Mouse (Mus musculus): ENCODE results near the gene Pdzd2.

Gene Pdzd2

DNA sequence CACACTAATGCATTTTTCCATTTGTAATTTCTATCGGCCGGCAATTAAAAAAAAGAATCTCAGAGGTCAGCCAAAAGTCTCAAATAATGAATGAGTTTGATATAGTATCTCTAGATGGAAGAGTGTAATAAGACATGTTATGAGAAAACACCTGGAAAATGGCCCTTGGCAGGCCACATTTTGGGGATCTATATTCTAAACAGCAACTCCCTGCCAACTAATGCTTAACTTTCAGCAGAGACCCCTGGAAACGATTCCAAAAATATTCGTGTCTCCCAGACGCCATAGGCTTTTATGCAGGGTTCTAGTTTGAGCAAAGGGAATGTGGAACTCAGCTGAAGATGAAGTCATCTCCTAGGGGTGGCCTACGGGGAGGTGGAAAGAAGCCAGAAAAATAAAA, 197.4 kb downstream of the Pdzd2 start:
- DNase-seq (ENCODE audit: low read depth, low spot score), result no peak

DNA sequence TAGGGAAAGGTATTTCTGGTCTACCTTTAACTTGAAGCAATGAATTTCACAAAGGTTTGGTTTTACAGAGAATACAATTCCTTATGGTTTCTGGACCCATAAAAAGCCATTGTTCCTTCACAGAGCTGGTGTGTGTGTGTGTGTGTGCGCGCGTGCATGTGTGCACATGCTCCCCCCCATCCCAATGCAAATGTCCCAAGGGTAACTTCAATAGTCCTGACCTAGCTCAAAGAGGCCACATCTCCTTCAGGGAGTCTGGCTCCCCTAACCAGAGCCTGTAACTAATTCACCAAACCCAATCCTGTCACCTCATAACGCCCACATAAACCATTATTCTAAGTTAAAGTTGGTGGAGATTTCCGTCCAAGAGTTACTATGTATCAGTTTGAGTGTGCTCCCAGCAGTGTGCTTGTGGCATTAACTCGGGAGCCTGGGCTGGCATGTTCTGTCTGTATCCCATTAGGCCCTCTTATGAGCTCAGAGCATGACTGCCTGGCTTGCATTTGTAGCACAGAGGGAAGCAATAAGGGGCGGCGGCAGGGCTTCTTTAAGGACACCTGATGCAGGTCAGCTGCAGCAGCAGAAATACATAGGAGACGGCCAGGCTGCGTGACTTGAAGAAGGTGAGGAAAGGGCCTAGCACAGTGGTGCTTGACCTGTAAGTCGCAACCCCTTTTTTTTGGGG, 200.0 kb downstream of the Pdzd2 start:
- DNase-seq (ENCODE audit: low read depth, low spot score), result no peak

DNA sequence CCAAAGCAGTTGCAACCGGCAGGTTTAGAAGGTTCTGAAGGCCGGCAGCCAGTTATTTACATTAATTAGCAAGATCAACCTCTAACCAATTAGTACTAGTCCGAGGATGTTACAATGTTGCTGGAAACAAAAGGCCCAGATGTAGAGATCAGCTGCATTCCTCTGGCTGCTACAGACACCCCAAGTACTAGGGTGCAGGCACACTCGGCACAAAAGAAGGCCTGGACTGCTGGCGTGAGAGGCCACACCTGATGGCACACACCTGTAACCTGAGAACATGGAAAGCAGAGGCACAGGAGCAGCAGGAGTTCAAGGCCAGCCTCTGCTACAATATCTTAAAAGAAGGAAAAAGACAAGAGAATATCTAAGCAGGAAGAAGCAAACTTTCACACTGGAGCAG, 206.5 kb downstream of the Pdzd2 start:
- DNase-seq (ENCODE audit: low read depth, low spot score), result no peak

DNA sequence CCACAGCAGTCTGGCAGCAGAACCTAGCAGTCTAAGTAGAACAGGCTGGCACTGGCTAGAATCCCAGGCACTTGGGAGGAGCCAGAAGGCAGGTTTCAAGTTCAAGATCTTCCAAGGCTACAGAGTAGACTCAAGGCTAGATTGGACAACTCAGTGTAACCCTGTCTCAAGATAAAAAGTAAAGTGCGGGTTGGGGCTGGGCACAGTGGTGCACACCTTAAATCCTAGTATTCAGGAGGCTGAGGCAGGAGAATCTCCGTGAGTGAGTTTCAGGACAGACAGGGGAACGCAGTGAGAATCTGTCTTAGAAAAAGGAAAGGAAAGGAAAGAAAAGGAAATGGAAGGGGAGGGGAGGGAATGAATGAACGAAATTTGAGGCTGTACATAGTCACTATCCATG, 207.2 kb downstream of the Pdzd2 start:
- DNase-seq (ENCODE audit: low read depth, low spot score), result no peak

DNA sequence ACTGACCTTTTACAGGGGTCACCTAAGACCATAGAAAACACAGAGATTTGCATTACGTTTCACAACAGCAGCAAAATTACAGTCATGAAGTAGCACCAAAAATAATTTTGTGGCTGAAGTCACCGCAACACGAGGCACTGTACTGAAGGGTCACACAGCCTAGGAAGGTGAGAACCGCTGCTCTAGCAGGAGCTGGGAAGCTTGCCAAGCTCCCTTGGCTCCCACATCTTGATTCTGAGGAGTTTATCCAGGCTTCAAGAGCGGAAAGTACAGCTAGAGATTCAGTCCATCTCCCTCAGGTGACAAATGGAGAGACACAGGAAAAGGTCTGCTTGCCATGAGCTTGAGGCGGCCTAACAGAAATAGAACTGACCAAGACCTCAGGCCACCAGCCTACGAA, 216.9 kb downstream of the Pdzd2 start:
- peak; percentile 38 for DNase-seq (ENCODE audit: low read depth, low spot score)

DNA sequence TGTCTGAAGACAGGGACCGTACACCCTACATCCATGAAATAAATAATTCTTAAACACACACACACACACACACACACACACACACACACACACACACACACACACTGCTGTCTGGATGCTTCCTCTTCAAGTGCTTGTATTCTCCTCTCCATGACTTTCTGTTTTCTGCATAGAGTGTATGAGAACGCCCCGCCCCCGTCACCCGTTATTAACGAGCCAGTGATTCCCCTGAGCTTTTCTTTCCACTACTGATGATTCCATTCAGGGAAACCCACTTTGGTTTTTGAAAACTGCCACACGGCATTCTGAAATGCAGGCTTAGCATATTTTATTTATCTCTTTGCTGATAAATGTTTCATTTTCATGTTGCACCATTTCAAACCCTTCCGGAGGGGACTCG, 219.4 kb downstream of the Pdzd2 start:
- DNase-seq (ENCODE audit: low read depth, low spot score), result no peak

DNA sequence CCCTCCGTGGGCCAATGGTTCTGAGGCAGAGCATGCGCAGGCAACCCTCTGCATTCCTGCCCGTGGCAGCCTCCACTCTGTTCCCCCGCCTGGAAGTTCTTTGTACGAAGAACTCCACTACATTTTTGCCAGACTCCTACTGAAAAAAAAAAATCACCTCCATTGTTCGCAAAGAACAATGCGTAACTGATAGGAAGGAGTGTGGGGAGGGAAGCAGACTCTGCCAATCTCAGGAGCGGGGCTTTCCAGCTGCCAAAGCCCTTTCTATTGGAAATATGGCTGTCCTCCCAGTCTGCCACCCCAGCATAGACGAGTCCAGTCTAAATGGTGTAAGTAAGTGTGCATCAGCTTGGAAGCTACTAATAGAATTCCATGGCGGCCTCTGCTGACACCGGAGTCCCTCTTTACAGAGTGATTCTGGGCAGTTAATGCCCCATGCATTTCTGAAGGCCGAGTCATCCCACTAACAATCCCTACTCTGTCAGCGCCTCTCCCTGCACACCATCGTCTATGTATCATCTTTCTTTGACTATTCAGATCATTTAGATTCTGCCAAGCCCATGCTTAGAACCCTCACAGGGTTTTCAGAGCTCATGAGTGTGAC, 221.3 kb downstream of the Pdzd2 start:
- DNase-seq (ENCODE audit: low read depth, low spot score), result peak; percentile 76

DNA sequence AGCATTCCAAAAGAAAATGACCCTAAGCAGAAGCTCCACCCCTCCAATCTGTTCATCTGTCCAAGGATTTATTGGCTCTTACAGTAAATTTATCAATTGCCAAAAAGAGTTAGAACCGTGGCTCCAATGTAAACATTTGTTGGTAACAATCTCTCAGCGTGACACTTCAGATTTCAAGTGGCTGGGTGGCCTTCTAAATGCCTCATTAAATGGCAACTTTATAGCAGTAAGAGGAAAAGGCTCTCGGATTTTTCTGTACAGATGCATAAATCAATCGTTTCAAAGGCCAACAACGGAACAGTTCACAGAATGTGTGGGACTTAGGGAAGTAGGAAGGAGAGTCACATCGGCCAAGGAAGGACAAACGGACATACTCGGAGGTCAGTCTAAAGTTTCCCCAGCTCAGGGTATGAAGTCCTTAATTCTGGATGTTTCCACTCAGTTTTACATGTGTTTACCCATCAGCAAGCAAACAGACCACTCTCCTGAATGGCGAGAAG, 222.4 kb downstream of the Pdzd2 start:
- DNase-seq (ENCODE audit: low read depth, low spot score), result no peak

DNA sequence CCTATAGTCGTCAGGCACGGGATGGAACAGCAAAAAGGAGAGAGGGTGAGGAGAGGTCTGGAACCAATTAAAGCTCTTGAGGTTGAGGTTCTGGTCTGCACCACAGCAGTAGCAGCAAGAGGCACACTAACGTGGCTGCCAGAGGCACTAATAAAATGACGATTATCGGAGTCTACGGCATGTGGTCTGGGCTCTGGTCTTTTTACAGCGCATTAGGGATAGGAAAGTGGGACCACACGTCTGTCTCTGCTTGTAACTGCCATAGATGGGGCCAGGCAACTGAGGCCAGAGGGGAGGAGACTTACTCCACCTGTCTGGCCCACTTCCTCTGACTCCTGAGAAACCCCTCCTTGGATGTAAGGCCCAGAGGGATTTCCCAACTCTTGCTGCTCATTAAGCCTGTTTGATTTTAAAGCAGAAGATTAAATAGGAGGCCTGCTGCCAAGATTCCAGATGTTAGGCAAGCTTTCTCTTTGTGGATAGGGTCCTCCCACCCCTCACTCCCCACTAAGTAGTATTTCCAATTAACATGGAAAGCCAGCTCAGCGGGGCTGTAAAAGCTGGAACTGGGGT, 224.4 kb downstream of the Pdzd2 start:
- DNase-seq (ENCODE audit: low read depth, low spot score), result no peak

DNA sequence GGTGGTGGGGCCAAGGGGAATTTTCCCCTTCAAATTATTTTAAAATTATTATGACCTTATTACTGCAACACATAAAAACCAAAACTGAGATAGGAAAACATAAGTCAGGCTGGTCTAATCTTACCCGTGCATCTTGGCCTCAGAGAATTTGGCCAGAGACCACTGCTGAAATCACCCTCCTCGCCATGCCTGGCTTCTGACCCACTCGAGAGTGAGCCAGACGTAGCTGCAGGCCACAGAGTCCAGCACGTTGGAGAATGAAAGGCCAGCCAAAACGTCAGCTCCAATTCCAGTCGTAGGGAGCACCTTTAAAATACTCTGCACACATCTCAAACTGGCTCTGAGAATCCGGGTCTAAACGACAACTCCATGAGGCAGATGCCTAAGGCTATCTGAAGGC, 226.2 kb downstream of the Pdzd2 start:
- DNase-seq (ENCODE audit: low read depth, low spot score), result no peak

DNA sequence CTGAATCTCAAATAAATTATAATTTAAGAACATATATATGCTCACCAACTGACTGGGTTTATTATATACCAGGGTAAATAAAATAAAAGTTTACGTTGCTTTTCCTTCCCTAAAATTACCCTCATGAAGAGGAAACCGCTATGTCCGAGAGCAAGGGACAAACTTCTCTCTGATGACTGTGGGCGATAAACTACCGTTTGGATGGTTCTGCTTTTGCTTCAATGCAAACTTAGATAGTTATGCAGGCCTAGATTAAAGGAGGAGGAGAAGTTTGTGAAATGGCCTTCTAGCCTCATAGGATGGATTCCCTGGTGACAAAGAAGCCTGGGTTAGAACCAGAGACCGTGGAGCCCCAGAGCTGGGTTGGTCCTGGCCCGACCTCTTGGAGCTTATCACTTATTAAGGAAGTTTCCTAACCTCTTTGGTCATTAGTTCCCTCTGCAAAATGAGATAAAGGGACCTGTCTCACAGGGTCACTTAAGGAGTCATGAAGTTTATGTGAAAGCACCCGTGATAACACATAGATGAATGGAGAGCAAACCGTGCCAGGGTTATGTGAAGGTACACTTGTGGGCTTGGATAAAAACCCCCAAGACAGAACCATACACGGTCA, 230.9 kb downstream of the Pdzd2 start:
- no peak for DNase-seq (ENCODE audit: low read depth, low spot score)

DNA sequence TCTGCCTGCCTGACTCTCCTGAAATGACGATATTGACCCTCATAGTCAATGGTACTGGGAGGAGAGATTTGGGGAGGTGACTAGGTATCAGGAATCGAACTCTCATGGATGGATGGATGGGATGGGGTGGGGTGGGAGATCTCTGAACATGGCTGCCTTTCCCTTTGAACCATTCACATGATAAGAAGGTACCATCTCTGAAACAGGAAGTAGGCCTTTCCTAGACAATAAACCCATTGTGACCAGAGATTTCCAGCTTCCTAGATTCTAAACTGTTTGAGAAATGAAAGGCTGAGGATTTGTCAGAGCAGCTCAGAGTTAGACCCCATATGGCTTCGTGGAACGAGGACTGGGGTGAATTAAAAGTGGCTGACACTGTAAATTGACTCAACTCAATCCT, 232.2 kb downstream of the Pdzd2 start:
- DNase-seq (ENCODE audit: low read depth, low spot score), result no peak

DNA sequence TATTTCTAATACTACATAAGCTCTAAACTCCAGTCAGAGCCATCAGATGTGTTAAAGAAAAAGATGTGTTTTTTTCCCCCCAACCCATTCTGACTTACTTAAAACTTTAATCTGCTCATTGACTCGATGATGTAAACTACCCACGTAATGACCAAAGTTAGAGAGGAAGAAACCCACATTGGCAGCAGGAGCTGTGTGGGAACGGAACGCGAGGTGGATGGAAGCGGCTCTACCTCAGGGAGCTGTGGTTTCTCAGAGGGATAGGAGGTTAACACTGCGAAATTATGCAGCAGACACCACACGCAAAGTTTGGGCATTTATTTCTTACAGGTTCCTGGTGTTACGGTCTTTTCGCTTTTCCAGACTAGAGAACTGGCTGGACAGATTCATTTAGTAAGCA, 233.2 kb downstream of the Pdzd2 start:
- DNase-seq (ENCODE audit: low read depth, low spot score), result peak; percentile 43

DNA sequence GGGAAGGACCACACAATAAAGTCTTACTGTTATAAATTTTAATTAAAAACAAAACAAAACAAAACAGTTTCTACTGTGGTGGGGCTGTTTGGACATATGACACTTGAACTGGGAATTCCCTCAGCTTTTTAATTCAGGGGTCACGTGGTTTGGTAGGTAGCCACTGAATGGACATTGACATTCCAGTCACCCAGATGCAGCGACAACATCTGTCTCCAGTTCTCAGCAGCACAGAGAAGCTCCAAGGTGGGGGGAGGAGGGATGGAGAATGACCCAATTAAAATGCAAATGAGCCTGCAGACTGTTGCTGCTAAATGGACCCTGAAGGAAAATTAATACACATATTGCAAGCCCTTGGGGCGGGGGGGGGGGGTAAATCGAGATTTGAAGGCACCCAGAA, 233.6 kb downstream of the Pdzd2 start:
- peak; percentile 45 for DNase-seq (ENCODE audit: low read depth, low spot score)

DNA sequence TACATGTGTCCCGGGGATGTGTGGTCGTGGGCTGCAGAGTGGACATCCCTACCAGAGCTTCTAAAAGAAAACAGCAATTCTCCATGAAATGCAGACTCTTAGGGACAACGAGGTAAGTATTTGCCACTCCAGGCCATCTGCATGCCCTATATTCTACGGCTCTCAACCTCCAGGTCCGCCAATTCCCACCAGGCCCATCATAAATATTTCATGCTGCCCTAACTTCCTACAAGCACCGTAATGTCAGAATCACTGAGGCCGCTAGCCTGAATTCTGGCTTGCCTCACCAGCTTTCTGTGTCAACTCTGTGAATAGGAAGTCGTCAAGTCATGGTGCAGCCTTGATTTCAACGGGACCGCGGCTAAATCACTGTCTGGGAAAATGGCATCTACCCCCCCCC, 234.2 kb downstream of the Pdzd2 start:
- no peak for DNase-seq (ENCODE audit: low read depth, low spot score)

DNA sequence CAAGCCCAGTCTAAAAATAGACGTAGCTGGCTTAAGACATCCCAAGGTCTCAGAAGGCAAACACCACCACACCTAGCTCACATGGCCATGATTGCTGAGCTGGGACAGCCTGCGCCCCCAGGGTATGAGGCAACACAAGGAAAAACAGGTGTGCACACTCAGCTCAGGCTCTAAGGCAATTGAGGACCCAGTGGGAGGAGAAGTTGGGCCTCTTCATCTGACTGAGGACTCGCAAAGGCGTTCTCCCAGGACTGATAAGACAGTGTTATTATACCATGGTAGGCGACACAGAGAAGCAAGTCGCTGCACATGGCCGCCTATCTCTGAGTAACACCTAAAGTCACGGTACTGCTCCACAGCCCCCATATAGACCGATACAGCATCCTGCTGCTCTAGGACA, 235.8 kb downstream of the Pdzd2 start:
- DNase-seq (ENCODE audit: low read depth, low spot score), result no peak

DNA sequence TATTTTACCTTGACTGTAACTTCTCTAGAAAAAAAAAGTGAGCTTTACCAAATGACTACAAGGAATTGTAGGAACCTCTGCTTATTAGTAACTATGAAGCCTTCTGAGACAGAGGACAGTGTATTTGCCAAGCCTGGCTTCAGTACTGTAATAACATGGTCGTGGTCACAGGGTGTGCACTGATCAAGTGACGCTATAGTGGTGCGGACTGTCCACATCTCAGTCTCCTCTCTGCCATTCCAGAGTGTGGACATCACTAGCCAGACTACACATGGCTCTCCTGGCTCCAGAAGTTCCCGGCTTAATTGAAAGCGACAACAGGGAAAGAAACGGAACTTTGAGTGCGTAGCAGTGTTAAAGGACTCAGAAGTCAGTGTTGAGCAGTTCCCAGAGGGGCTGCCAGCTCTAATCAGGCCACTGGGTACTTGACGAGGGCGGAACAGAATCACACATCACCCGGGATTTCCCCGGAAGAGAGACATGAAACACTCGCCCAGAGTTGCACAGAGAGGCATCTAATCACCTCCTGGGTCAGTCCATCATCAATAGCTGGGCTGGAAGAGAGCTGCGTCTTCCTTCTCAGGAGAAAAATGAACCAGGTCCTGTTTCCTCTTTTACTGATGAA, 237.7 kb downstream of the Pdzd2 start:
- no peak for DNase-seq (ENCODE audit: low read depth, low spot score)

DNA sequence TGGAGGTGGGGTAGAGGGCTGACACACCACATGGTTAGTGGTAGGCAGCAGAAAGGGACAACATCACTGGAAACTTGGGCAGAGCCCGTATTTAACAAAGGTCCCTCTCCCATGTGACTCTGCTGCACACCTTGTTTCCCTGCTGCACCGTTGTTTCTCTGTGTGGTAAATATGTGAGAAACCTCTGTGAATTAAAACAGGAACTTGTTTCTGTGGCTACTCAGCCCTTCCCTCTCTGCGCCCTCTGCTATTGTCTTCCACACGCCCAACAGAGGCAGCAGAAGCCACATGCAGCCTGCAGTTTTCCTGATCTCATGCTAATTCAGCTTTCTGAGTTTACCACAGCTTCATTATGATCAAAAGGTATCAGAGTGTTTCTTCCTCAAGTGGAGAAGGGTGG, 239.1 kb downstream of the Pdzd2 start:
- no peak for DNase-seq (ENCODE audit: low read depth, low spot score)

DNA sequence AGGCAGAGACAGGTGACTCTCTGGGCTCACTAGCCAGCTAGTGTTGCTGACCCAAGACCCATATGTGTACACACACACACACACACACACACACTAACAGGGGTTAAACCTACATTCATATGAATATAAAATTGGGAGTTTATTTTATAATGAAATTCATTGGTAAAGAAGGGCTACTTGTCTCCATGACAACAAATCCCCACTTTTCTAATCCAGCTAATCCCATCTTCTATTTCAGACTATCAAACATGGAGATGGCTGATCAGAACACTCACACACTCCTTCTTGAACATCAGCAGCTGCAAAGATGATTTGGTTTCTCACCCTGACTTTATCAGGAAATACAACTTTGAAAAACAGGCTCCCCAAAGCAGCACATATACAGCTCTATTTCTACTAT, 245.6 kb downstream of the Pdzd2 start:
- DNase-seq (ENCODE audit: low read depth, low spot score), result no peak

DNA sequence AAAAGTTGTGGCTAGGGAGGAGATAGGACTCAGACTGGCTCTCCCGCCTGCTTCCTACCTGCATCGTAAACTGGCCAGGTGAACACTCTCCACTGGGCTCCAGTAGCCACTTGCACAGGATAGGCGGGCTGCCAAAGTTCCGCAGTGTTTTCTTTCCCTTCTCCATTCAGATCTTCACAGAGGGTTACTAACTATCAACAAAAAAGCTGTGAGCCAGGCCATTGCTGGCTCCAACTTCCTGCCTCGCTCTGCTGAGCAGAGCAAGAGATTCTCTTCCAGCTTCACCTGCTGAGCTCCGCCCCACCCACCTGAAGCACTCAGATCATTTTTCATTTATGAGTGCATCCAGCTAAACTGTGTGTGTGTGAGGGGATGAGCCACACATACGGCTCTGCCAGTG, 246.5 kb downstream of the Pdzd2 start:
- no peak for DNase-seq (ENCODE audit: low read depth, low spot score)

DNA sequence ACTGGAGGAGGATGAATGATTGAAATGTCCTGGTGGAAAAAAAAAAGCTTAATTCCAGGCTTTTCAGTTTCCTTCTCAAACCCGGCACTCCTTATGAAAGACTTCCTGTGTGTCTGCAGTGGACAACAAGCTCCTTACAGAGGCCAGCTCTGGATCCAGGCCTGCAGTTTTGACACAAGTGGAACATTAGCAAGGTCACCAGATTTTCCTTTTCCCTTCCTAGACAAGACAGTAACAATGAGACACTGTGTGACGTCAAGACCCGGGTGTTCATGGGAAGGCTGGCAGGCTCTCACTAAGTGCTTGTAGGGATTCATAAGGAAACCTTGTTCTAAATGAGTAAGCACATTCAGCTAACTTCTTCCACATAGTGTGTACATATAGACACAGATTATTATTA, 248.8 kb downstream of the Pdzd2 start:
- peak; percentile 92 for DNase-seq (ENCODE audit: low read depth, low spot score)

DNA sequence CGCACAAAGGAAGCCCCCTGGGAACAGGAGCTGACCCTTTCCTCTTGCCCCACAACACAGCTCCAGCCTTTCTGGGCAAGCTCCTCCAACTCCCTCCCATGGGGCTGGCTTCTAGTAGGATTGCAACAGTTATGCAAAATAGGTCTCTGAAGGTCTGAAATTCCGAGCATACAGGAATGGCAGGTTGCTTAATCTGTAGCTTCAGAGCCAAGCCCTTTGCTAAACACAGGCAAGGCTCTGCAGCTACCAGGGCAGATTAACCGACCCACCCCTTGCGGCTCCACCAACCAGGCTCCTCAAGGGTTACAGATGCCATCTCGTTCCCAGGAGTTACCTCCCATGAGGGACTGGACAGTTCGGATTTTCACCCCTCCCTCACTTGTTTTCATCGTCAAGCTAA, 249.2 kb downstream of the Pdzd2 start:
- DNase-seq (ENCODE audit: low read depth, low spot score), result no peak
